ENCODE assay signal across 28 mouse cellular contexts in the genomic region with DNA sequence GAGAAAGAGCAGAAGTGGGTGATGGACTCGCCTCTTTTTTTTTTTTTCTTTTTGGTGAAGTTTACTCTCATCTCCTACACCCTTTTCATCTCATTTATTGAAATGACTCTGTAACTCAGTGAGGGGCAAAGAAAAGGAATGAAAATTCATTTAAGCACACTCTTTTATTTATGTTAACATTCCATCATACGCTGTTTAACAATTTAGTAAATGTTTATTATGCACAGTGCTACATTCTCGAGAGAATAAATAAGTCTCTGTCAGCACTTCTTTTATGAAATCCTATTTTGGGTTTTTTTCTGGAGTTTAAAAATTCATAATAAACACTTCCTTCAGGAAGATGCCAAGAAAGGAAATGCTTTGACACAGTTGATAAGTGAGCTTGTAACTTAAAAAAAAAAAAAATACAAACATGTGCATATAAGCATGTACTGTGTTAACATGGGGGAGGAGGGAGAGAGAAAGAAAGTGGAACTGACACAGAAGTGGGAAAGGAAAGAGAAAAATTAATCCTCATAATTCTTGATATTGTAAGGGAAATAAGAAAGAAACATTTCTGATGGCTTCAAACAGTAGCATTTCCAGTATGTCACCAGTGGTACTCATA.
"Had no signal": no experiment of that assay in that cellular context is flagged by ENCODE, and none has a peak within 500 bp of the region (broad histone marks: within the 10 kb centered on the region; RNA-seq: fewer than 3 reads in every experiment).

No protein-coding gene starts in this region.

- H3K9me3 ChIP-seq: limb, embryonic 10.5 days; limb, embryonic 12.5 days; limb, embryonic 13.5 days; limb, embryonic 15.5 days; liver, embryonic 12.5 days; liver, embryonic 13.5 days; liver, embryonic 15.5 days; megakaryocyte, embryonic 14.5 days; midbrain, embryonic 10.5 days; midbrain, embryonic 12.5 days; midbrain, embryonic 13.5 days; midbrain, embryonic 15.5 days; neural tube, embryonic 12.5 days; neural tube, embryonic 13.5 days had no signal

- H3K9ac ChIP-seq: limb, embryonic 12.5 days; limb, embryonic 13.5 days; limb, embryonic 15.5 days; liver, embryonic 12.5 days; liver, embryonic 13.5 days; liver, embryonic 14.5 days; liver, embryonic 15.5 days; liver, postnatal 0 days; midbrain, embryonic 12.5 days; midbrain, embryonic 13.5 days; midbrain, embryonic 15.5 days; neural tube, embryonic 12.5 days; neural tube, embryonic 13.5 days had no signal

- H3K4me3 ChIP-seq: left cerebral cortex, adult 2 months; limb, embryonic 10.5 days; limb, embryonic 12.5 days; limb, embryonic 13.5 days; limb, embryonic 15.5 days; liver, embryonic 12.5 days; liver, embryonic 13.5 days; liver, embryonic 15.5 days; megakaryocyte, embryonic 14.5 days; midbrain, embryonic 10.5 days; midbrain, embryonic 12.5 days; midbrain, embryonic 13.5 days; midbrain, embryonic 15.5 days; myocyte; neural tube, embryonic 12.5 days; neural tube, embryonic 13.5 days had no signal

- H3K4me1 ChIP-seq: limb, embryonic 10.5 days; limb, embryonic 12.5 days; limb, embryonic 15.5 days; liver, embryonic 12.5 days; liver, embryonic 13.5 days; liver, embryonic 15.5 days; megakaryocyte, embryonic 14.5 days; midbrain, embryonic 10.5 days; midbrain, embryonic 12.5 days; midbrain, embryonic 13.5 days; midbrain, embryonic 15.5 days; neural tube, embryonic 12.5 days; neural tube, embryonic 13.5 days had no signal

- H3K36me3 ChIP-seq: limb, embryonic 10.5 days; limb, embryonic 12.5 days; limb, embryonic 13.5 days; limb, embryonic 15.5 days; liver, embryonic 12.5 days; liver, embryonic 13.5 days; liver, embryonic 15.5 days; midbrain, embryonic 10.5 days; midbrain, embryonic 12.5 days; midbrain, embryonic 13.5 days; midbrain, embryonic 15.5 days; neural tube, embryonic 12.5 days; neural tube, embryonic 13.5 days had no signal

- H3K4me2 ChIP-seq: limb, embryonic 12.5 days; limb, embryonic 13.5 days; limb, embryonic 15.5 days; liver, embryonic 11.5 days; liver, embryonic 12.5 days; liver, embryonic 13.5 days; liver, embryonic 15.5 days; midbrain, embryonic 11.5 days; midbrain, embryonic 12.5 days; midbrain, embryonic 13.5 days; midbrain, embryonic 15.5 days; neural tube, embryonic 12.5 days; neural tube, embryonic 13.5 days had no signal

- DNase-seq: left cerebral cortex, postnatal 4 days; liver; liver, embryonic 13.5 days; liver, postnatal 0 days; lung, postnatal 36 days; lung, postnatal 4 days; midbrain, embryonic 14.5 days had no signal

- H3K27me3 ChIP-seq: limb, embryonic 12.5 days; limb, embryonic 13.5 days; limb, embryonic 15.5 days; liver, embryonic 12.5 days; liver, embryonic 13.5 days; liver, embryonic 15.5 days; megakaryocyte, embryonic 14.5 days; midbrain, embryonic 12.5 days; midbrain, embryonic 13.5 days; midbrain, embryonic 15.5 days; neural tube, embryonic 12.5 days; neural tube, embryonic 13.5 days had no signal

- H3K27ac ChIP-seq: left cerebral cortex, adult 2 months; limb, embryonic 10.5 days; limb, embryonic 12.5 days; limb, embryonic 13.5 days; limb, embryonic 15.5 days; liver, embryonic 12.5 days; liver, embryonic 13.5 days; liver, embryonic 14.5 days; liver, embryonic 15.5 days; macrophage; midbrain, embryonic 10.5 days; midbrain, embryonic 12.5 days; midbrain, embryonic 13.5 days; midbrain, embryonic 15.5 days; neural tube, embryonic 12.5 days; neural tube, embryonic 13.5 days had no signal

- ATAC-seq: liver, embryonic 12.5 days; liver, postnatal 0 days; lung, postnatal 0 days; midbrain, embryonic 13.5 days; midbrain, embryonic 15.5 days; midbrain, embryonic 16.5 days had no signal
